Mouse (Mus musculus) hindlimb bud, embryonic 11.5 days (tissue): ENCODE data around the gene AC124108.1.
A peak's percentile ranks its signal among the peaks of the same experiment; 100 is the strongest.
"Not testable (repeated sequence)": the region's sequence is repeated elsewhere in the genome, so short reads cannot be mapped to it uniquely, and the experiment has no call there.

Experiments used
- DNase-seq: peaks from one replicate; pipeline ENCODE4 v3.0.0-alpha.2; 2012; ENCODE audit warnings: low read depth, low spot score; ENCODE audit errors: extremely low spot score

AC124108.1 gene

GRCm38 (mm10) chr1:132191093-132191785 lies at the start of gene AC124108.1, which contains the start of gene Lemd1:
AC124108.1 (plus strand) TSS chr1:132191457.
Lemd1 (plus strand) TSS chr1:132191431.
- no peak for DNase-seq

- no peak for DNase-seq
These were observed 49.5 kb upstream of the AC124108.1 start for GRCm38 (mm10) chr1:132141753-132142152.

GRCm38 (mm10) chr1:132143079-132143478 lies 48.2 kb upstream of the AC124108.1 start:
- DNase-seq = no peak

GRCm38 (mm10) chr1:132143730-132144129 lies 47.5 kb upstream of the AC124108.1 start:
- no peak for DNase-seq

- DNase-seq = no peak
These were observed 47.0 kb upstream of the AC124108.1 start for GRCm38 (mm10) chr1:132144223-132144622.

- no peak for DNase-seq
These were observed 46.4 kb upstream of the AC124108.1 start for GRCm38 (mm10) chr1:132144837-132145236.

- no peak for DNase-seq
These were observed 45.1 kb upstream of the AC124108.1 start for GRCm38 (mm10) chr1:132145973-132146685.

- no peak for DNase-seq
These were observed 41.8 kb upstream of the AC124108.1 start for GRCm38 (mm10) chr1:132149410-132149809.

GRCm38 (mm10) chr1:132150171-132150570 lies 41.1 kb upstream of the AC124108.1 start:
- DNase-seq = no peak

GRCm38 (mm10) chr1:132150817-132151601 lies 40.2 kb upstream of the AC124108.1 start:
- no peak for DNase-seq

- no peak for DNase-seq
These were observed 39.3 kb upstream of the AC124108.1 start for GRCm38 (mm10) chr1:132151908-132152307.

GRCm38 (mm10) chr1:132153086-132153690 lies 38.1 kb upstream of the AC124108.1 start:
- DNase-seq = no peak

- no peak for DNase-seq
These were observed 37.6 kb upstream of the AC124108.1 start for GRCm38 (mm10) chr1:132153691-132154090.

- peak; percentile 77 for DNase-seq
These were observed 35.5 kb upstream of the AC124108.1 start for GRCm38 (mm10) chr1:132155737-132156136.

GRCm38 (mm10) chr1:132157016-132157781 lies 34.1 kb upstream of the AC124108.1 start:
- peak; percentile 77 for DNase-seq

- DNase-seq = no peak
These were observed 33.4 kb upstream of the AC124108.1 start for GRCm38 (mm10) chr1:132157808-132158207.

- no peak for DNase-seq
These were observed 32.5 kb upstream of the AC124108.1 start for GRCm38 (mm10) chr1:132158741-132159140.

- no peak for DNase-seq
These were observed 31.6 kb upstream of the AC124108.1 start for GRCm38 (mm10) chr1:132159681-132160080.

GRCm38 (mm10) chr1:132161211-132161880 lies 29.9 kb upstream of the AC124108.1 start:
- DNase-seq = no peak

- not testable (repeated sequence) for DNase-seq
These were observed 28.6 kb upstream of the AC124108.1 start for GRCm38 (mm10) chr1:132162618-132163017.
